Comparison of ENCODE assay signal across 27 mouse cellular contexts in the genomic region with DNA sequence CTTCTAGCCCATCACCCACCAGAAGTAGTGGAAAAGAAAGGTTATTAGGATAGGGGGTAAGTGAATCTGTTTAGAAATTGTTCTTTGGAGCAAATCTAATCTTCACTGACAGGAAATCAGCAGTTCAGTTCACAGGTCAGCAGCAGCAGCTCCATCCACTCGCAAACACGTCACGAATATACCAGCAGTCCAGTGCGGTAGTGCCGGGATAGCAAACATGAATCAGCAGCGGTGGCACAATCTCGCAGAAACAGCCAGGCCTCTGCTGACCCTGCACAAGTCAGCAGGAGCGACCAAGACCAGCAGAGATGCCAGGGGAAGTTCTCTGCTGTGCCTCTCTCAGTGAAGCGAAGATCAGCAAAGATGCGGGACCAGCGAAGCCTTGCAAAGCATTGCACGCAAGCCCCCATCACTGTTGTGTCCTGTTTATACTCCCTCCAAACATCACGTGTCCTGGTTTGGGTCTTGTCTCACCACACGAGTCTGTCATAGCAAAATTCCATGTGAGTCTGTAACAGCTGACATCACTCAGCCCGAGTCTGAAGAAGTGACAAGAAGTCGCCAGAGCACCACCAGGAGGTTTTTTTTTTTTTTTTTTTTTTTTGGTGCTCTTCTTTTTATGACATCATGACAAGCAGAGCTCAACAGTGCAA. TPM values are rescaled to one million over a fixed set of nuclear protein-coding genes. Genes with fewer than 3 reads are reported as not detected.
DNase-seq lines count a peak whose midpoint lies in the region; ATAC-seq and TF ChIP-seq lines count a peak whose summit lies in the region.
"Had no signal": no experiment of that assay in that cellular context is flagged by ENCODE, and none has a peak within 500 bp of the region (broad histone marks: within the 10 kb centered on the region; RNA-seq: fewer than 3 reads in every experiment).

No protein-coding gene starts in this region.

- WGBS in heart, embryonic 12.5 days: 48% methylated on average over 16 of the region's 16 CpGs
- WGBS in lung, postnatal 0 days: 51% methylated on average over 16 of the region's 16 CpGs
- 71% methylated on average over 16 of the region's 16 CpGs for WGBS in lung, adult 2 months
- WGBS in embryonic facial prominence, embryonic 10.5 days: 85% methylated on average over 16 of the region's 16 CpGs
- WGBS in intestine, postnatal 0 days: 68% methylated on average over 16 of the region's 16 CpGs
- 83% methylated on average over 16 of the region's 16 CpGs for WGBS in kidney, adult 2 months

- no peak for TF ChIP-seq CTCF in lung, postnatal 0 days (IDR thresholded peaks at IDR 0.05)
- TF ChIP-seq CTCF in lung, adult 2 months (IDR thresholded peaks at IDR 0.05; ENCODE audit: insufficient read depth, low read length): no peak
- TF ChIP-seq CTCF in intestine, postnatal 0 days (IDR thresholded peaks at IDR 0.05; ENCODE audit: low read depth): no peak
- no peak for TF ChIP-seq CTCF in kidney, adult 2 months (conservative IDR thresholded peaks at IDR 0.05; ENCODE audit: insufficient read depth, insufficient read length, low read depth, low read length)

- no peaks in the 10 kb centered on the region for H3K9me3 ChIP-seq in heart, embryonic 12.5 days (replicated peaks)
- H3K9me3 ChIP-seq in lung, postnatal 0 days (ENCODE audit: low read length): no peaks in the 10 kb centered on the region
- no peaks in the 10 kb centered on the region for H3K9me3 ChIP-seq in embryonic facial prominence, embryonic 10.5 days
- H3K9me3 ChIP-seq in intestine, postnatal 0 days (ENCODE audit: control insufficient read depth): no peaks in the 10 kb centered on the region
- H3K9me3 ChIP-seq: embryonic facial prominence, embryonic 13.5 days; forebrain, embryonic 10.5 days; forebrain, embryonic 15.5 days; heart, embryonic 15.5 days; hindbrain, embryonic 13.5 days; limb, embryonic 12.5 days; liver, embryonic 15.5 days had no signal

- H3K27ac ChIP-seq in heart, embryonic 12.5 days (ENCODE audit: poor library complexity, severe bottlenecking): no peak overlapping the region
- H3K27ac ChIP-seq in lung, postnatal 0 days (ENCODE audit: low read length): no peak overlapping the region
- 0 out of 2 replicates have a peak overlapping the region, but pooled peaks have one; percentile 10 for H3K27ac ChIP-seq in embryonic facial prominence, embryonic 10.5 days (replicated peaks)
- H3K27ac ChIP-seq in intestine, postnatal 0 days (ENCODE audit: low read depth, low read length): no peak overlapping the region
- no peak overlapping the region for H3K27ac ChIP-seq in kidney, adult 2 months (ENCODE audit: insufficient read depth, low read depth, low read length)
- H3K27ac ChIP-seq: embryonic facial prominence, embryonic 13.5 days; forebrain, embryonic 10.5 days; forebrain, embryonic 15.5 days; heart, embryonic 15.5 days; hindbrain, embryonic 13.5 days; left cerebral cortex, adult 2 months; limb, embryonic 12.5 days; liver, embryonic 15.5 days had no signal

- H3K27me3 ChIP-seq in heart, embryonic 12.5 days (replicated peaks): no peaks in the 10 kb centered on the region
- H3K27me3 ChIP-seq in lung, postnatal 0 days (replicated peaks; ENCODE audit: insufficient read depth, low read length): no peaks in the 10 kb centered on the region
- peaks cover 25% of the 10 kb centered on the region for H3K27me3 ChIP-seq in embryonic facial prominence, embryonic 10.5 days (replicated peaks; ENCODE audit: low read depth, poor library complexity, severe bottlenecking)
- no peaks in the 10 kb centered on the region for H3K27me3 ChIP-seq in intestine, postnatal 0 days (replicated peaks; ENCODE audit: control insufficient read depth, insufficient read depth, low read length)
- H3K27me3 ChIP-seq in kidney, adult 2 months (replicated peaks; ENCODE audit: control insufficient read depth, insufficient read depth, low read length): no peaks in the 10 kb centered on the region
- H3K27me3 ChIP-seq: forebrain, embryonic 15.5 days; heart, embryonic 15.5 days; hindbrain, embryonic 13.5 days; limb, embryonic 12.5 days; liver, embryonic 15.5 days had no signal

- ATAC-seq in heart, embryonic 12.5 days (ENCODE audit: insufficient number of reproducible peaks, low FRiP score): no peak
- peak; percentile 65 for ATAC-seq in lung, postnatal 0 days
- no peak for ATAC-seq in intestine, postnatal 0 days
- ATAC-seq: forebrain, embryonic 15.5 days; intestine, embryonic 16.5 days; midbrain, embryonic 16.5 days had no signal

- TF ChIP-seq POLR2A in lung, adult 2 months (IDR thresholded peaks at IDR 0.05; ENCODE audit: borderline replicate concordance, extremely low read depth, low read depth, low read length): no peak; the same call in 1 of the 2 replicates
- TF ChIP-seq POLR2A in kidney, adult 2 months (IDR thresholded peaks at IDR 0.05; ENCODE audit: low read depth, low read length): no peak

- no peak overlapping the region for H3K4me3 ChIP-seq in heart, embryonic 12.5 days
- H3K4me3 ChIP-seq in lung, postnatal 0 days (ENCODE audit: low read depth, low read length): no peak overlapping the region
- no peak overlapping the region for H3K4me3 ChIP-seq in lung, adult 2 months (replicated peaks; ENCODE audit: extremely low read depth, low read depth, low read length)
- H3K4me3 ChIP-seq in embryonic facial prominence, embryonic 10.5 days: no peak overlapping the region
- no peak overlapping the region for H3K4me3 ChIP-seq in intestine, postnatal 0 days (ENCODE audit: low read depth, low read length)
- H3K4me3 ChIP-seq in kidney, adult 2 months (ENCODE audit: insufficient read depth, low read depth, low read length): no peak overlapping the region
- H3K4me3 ChIP-seq: embryonic facial prominence, embryonic 13.5 days; forebrain, embryonic 10.5 days; forebrain, embryonic 15.5 days; heart, embryonic 15.5 days; hindbrain, embryonic 13.5 days; left cerebral cortex, adult 2 months; limb, embryonic 12.5 days; liver, embryonic 15.5 days had no signal

- DNase-seq in heart, adult 11 months: peak; percentile 93
- DNase-seq in lung, postnatal 0 days (ENCODE audit: low spot score): peak; percentile 65
- DNase-seq in lung, adult 2 months: no peak
- DNase-seq in embryonic facial prominence, embryonic 10.5 days (ENCODE audit: low spot score): no peak
- no peak for DNase-seq in kidney, adult 2 months
- DNase-seq: adrenal gland, postnatal 14 days; cerebellum, adult 11-12 months; cerebellum, adult 9-11 months; embryo, embryonic 11 days; kidney, postnatal 14 days; right cerebral cortex, postnatal 4 days; thymus, postnatal 25 days had no signal

- H3K4me2 ChIP-seq in heart, embryonic 12.5 days: no peak overlapping the region
- H3K4me2 ChIP-seq in lung, postnatal 0 days (replicated peaks; ENCODE audit: low read depth, low read length): no peak overlapping the region
- no peak overlapping the region for H3K4me2 ChIP-seq in intestine, postnatal 0 days (replicated peaks; ENCODE audit: low read depth)
- H3K4me2 ChIP-seq: embryonic facial prominence, embryonic 13.5 days; forebrain, embryonic 15.5 days; heart, embryonic 15.5 days; hindbrain, embryonic 13.5 days; limb, embryonic 12.5 days; liver, embryonic 15.5 days; midbrain, embryonic 11.5 days had no signal

- H3K36me3 ChIP-seq in heart, embryonic 12.5 days: no peaks in the 10 kb centered on the region
- no peaks in the 10 kb centered on the region for H3K36me3 ChIP-seq in lung, postnatal 0 days (ENCODE audit: insufficient read depth, low read length)
- no peaks in the 10 kb centered on the region for H3K36me3 ChIP-seq in embryonic facial prominence, embryonic 10.5 days (replicated peaks)
- no peaks in the 10 kb centered on the region for H3K36me3 ChIP-seq in intestine, postnatal 0 days (ENCODE audit: control insufficient read depth, insufficient read depth)
- H3K36me3 ChIP-seq in kidney, adult 2 months (ENCODE audit: control insufficient read depth, insufficient read depth, low read length): no peaks in the 10 kb centered on the region
- H3K36me3 ChIP-seq: embryonic facial prominence, embryonic 13.5 days; forebrain, embryonic 10.5 days; forebrain, embryonic 15.5 days; heart, embryonic 15.5 days; hindbrain, embryonic 13.5 days; limb, embryonic 12.5 days; liver, embryonic 15.5 days had no signal

- no peak for TF ChIP-seq EP300 in lung, postnatal 0 days (IDR thresholded peaks at IDR 0.05)

- H3K9ac ChIP-seq in heart, embryonic 12.5 days: no peak overlapping the region
- H3K9ac ChIP-seq in lung, postnatal 0 days (replicated peaks; ENCODE audit: low read depth): no peak overlapping the region
- no peak overlapping the region for H3K9ac ChIP-seq in intestine, postnatal 0 days (ENCODE audit: low read depth, low read length)
- H3K9ac ChIP-seq: embryonic facial prominence, embryonic 13.5 days; forebrain, embryonic 15.5 days; heart, embryonic 15.5 days; hindbrain, embryonic 13.5 days; limb, embryonic 12.5 days; liver, embryonic 15.5 days had no signal

- peaks cover 21% of the 10 kb centered on the region for H3K4me1 ChIP-seq in heart, embryonic 12.5 days (replicated peaks)
- 0 out of 2 replicates have a peak, but pooled peaks cover 2% of the 10 kb centered on the region for H3K4me1 ChIP-seq in lung, postnatal 0 days (ENCODE audit: insufficient read depth, low read depth, low read length)
- H3K4me1 ChIP-seq in lung, adult 2 months (ENCODE audit: control insufficient read depth, insufficient read depth, low read length): peaks cover 2% of the 10 kb centered on the region; the same call in 1 of the 2 replicates
- H3K4me1 ChIP-seq in embryonic facial prominence, embryonic 10.5 days: peaks cover 22% of the 10 kb centered on the region
- H3K4me1 ChIP-seq in intestine, postnatal 0 days (replicated peaks; ENCODE audit: control insufficient read depth, insufficient read depth, low read length): 0 out of 2 replicates have a peak, but pooled peaks cover 1% of the 10 kb centered on the region
- H3K4me1 ChIP-seq in kidney, adult 2 months (ENCODE audit: control insufficient read depth, insufficient read depth, low read length): no peaks in the 10 kb centered on the region; the same call in 1 of the 2 replicates
- H3K4me1 ChIP-seq: liver, embryonic 15.5 days had no signal

RNA-seq across cellular contexts. Expression of gene Lmod3, which starts 20.6 kb away (rescaled TPM):
- 18.0 and 18.7 TPM in 2 replicates for polyA plus RNA-seq in heart, embryonic 12.5 days (2016; fragmentation: Nextera tagmentation; extraction: Ambion mirVana)
- polyA plus RNA-seq in lung, postnatal 0 days (2015; fragmentation: Nextera tagmentation; extraction: Ambion mirVana): 0.24 and 0.31 TPM in 2 replicates
- 0.22 and 2.0 TPM in 2 replicates for polyA plus RNA-seq in lung, adult 2 months (2012; rRNA removed)
- polyA plus RNA-seq in embryonic facial prominence, embryonic 10.5 days (2016; fragmentation: Nextera tagmentation; extraction: Ambion mirVana): not detected in 2 replicates
- 0.08 and 0.13 TPM in 2 replicates for polyA plus RNA-seq in intestine, postnatal 0 days (2015; fragmentation: Nextera tagmentation; extraction: Ambion mirVana)
- 0.12 and 1.2 TPM in 2 replicates for polyA plus RNA-seq in kidney, adult 2 months (2012; rRNA removed)
- polyA plus RNA-seq: forebrain, embryonic 10.5 days; frontal cortex, adult 2 months; kidney, embryonic 14.5 days; midbrain, embryonic 16.5 days had no signal

Comparison
In these comparisons a context has a peak if more than half of its experiments do, and no peak if none do; other contexts are left out.
1. DNase-seq: peak in heart, adult 11 months (single experiment) and lung, postnatal 0 days (single experiment); none in lung, adult 2 months (single experiment), embryonic facial prominence, embryonic 10.5 days (single experiment) and kidney, adult 2 months (single experiment).